29 mouse cellular contexts compared by ENCODE assay signal in the genomic region with DNA sequence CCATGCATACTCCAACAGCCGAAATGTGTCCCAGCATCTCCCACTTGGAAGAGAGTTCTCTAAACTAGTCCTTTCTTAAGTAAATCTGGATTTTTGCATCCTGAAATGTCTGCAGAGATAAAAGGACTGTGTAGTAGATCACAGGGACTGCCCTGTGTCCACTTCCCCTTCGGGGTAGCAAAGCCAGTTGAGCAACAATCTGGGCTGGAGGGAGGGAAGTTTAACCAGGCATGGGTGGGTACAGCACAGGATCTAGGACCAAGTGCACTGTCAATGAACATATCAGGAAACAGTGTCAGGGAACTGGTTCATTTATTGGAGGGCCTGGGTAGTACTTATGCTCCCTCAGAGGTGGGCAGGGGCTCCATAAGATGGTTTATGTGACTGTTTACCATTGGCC.
DNase-seq lines count a peak whose midpoint lies in the region; ATAC-seq and TF ChIP-seq lines count a peak whose summit lies in the region.
"Had no signal": no experiment of that assay in that cellular context is flagged by ENCODE, and none has a peak within 500 bp of the region (broad histone marks: within the 10 kb centered on the region; RNA-seq: fewer than 3 reads in every experiment).

No protein-coding gene starts in this region.

- 53% methylated on average over 2 of the region's 2 CpGs for WGBS in intestine, embryonic 14.5 days
- WGBS in intestine, postnatal 0 days: 50% methylated on average over 2 of the region's 2 CpGs
- WGBS in hindbrain, embryonic 14.5 days: 86% methylated on average over 2 of the region's 2 CpGs

- no peaks in the 10 kb centered on the region for H3K36me3 ChIP-seq in intestine, embryonic 14.5 days (ENCODE audit: control insufficient read depth, insufficient read depth, low read length)
- no peaks in the 10 kb centered on the region for H3K36me3 ChIP-seq in intestine, postnatal 0 days (ENCODE audit: control insufficient read depth, insufficient read depth)
- H3K36me3 ChIP-seq in hindbrain, embryonic 14.5 days (replicated peaks; ENCODE audit: control insufficient read depth, insufficient read depth): no peaks in the 10 kb centered on the region
- H3K36me3 ChIP-seq: embryonic facial prominence, embryonic 10.5 days; embryonic facial prominence, embryonic 13.5 days; forebrain, embryonic 12.5 days; forebrain, embryonic 15.5 days; G1E; heart, embryonic 12.5 days; heart, embryonic 15.5 days; hindbrain, embryonic 10.5 days; hindbrain, embryonic 13.5 days had no signal

- H3K4me2 ChIP-seq in intestine, embryonic 14.5 days (ENCODE audit: low read length): no peak overlapping the region
- no peak overlapping the region for H3K4me2 ChIP-seq in intestine, postnatal 0 days (replicated peaks; ENCODE audit: low read depth)
- no peak overlapping the region for H3K4me2 ChIP-seq in hindbrain, embryonic 14.5 days (replicated peaks)
- H3K4me2 ChIP-seq: embryonic facial prominence, embryonic 13.5 days; forebrain, embryonic 12.5 days; forebrain, embryonic 15.5 days; heart, embryonic 12.5 days; heart, embryonic 15.5 days; hindbrain, embryonic 13.5 days had no signal

- H3K4me3 ChIP-seq in intestine, embryonic 14.5 days (ENCODE audit: low read depth, low read length): no peak overlapping the region
- no peak overlapping the region for H3K4me3 ChIP-seq in intestine, postnatal 0 days (ENCODE audit: low read depth, low read length)
- no peak overlapping the region for H3K4me3 ChIP-seq in hindbrain, embryonic 14.5 days (replicated peaks; ENCODE audit: low read length)
- H3K4me3 ChIP-seq: embryonic facial prominence, embryonic 10.5 days; embryonic facial prominence, embryonic 13.5 days; erythroblast, embryonic 14.5 days; forebrain, embryonic 12.5 days; forebrain, embryonic 15.5 days; heart, embryonic 12.5 days; heart, embryonic 15.5 days; hindbrain, embryonic 10.5 days; hindbrain, embryonic 13.5 days had no signal

- H3K27ac ChIP-seq in intestine, embryonic 14.5 days (ENCODE audit: low read depth): no peak overlapping the region
- no peak overlapping the region for H3K27ac ChIP-seq in intestine, postnatal 0 days (ENCODE audit: low read depth, low read length)
- no peak overlapping the region for H3K27ac ChIP-seq in hindbrain, embryonic 14.5 days
- H3K27ac ChIP-seq: embryonic facial prominence, embryonic 10.5 days; embryonic facial prominence, embryonic 13.5 days; forebrain, embryonic 12.5 days; forebrain, embryonic 15.5 days; heart, embryonic 15.5 days; hindbrain, embryonic 10.5 days; hindbrain, embryonic 13.5 days; hindbrain, postnatal 0 days had no signal

- H3K9me3 ChIP-seq in intestine, embryonic 14.5 days (ENCODE audit: control insufficient read depth, low read length): peaks cover 3% of the 10 kb centered on the region; the same call in 1 of the 2 replicates
- no peaks in the 10 kb centered on the region for H3K9me3 ChIP-seq in intestine, postnatal 0 days (ENCODE audit: control insufficient read depth)
- 0 out of 2 replicates have a peak, but pooled peaks cover 6% of the 10 kb centered on the region for H3K9me3 ChIP-seq in hindbrain, embryonic 14.5 days (ENCODE audit: control insufficient read depth, low read length)
- H3K9me3 ChIP-seq: embryonic facial prominence, embryonic 13.5 days; forebrain, embryonic 12.5 days; forebrain, embryonic 15.5 days; G1E; heart, embryonic 15.5 days; hindbrain, embryonic 13.5 days had no signal

- no peak for TF ChIP-seq CTCF in intestine, postnatal 0 days (IDR thresholded peaks at IDR 0.05; ENCODE audit: low read depth)

- 0 out of 2 replicates have a peak, but pooled peaks cover under 1% of the 10 kb centered on the region for H3K4me1 ChIP-seq in intestine, embryonic 14.5 days (replicated peaks; ENCODE audit: control insufficient read depth, insufficient read depth, low read length)
- no peaks in the 10 kb centered on the region for H3K4me1 ChIP-seq in intestine, postnatal 0 days (replicated peaks; ENCODE audit: control insufficient read depth, insufficient read depth, low read length)
- H3K4me1 ChIP-seq in hindbrain, embryonic 14.5 days (replicated peaks; ENCODE audit: control insufficient read depth, insufficient read depth, low read length): 0 out of 2 replicates have a peak, but pooled peaks cover 2% of the 10 kb centered on the region
- H3K4me1 ChIP-seq: heart, embryonic 15.5 days had no signal

- peak; percentile 69; the same call in 1 of the 2 replicates for ATAC-seq in intestine, embryonic 14.5 days (replicated peaks; ENCODE audit: low FRiP score, low TSS enrichment, low read depth)
- no peak for ATAC-seq in intestine, postnatal 0 days
- ATAC-seq in granulocyte monocyte progenitor cell, adult 5-6 weeks (replicated peaks; ENCODE audit: poor library complexity, severe bottlenecking): peak; percentile 95
- ATAC-seq in megakaryocyte, adult 5-6 weeks (ENCODE audit: poor library complexity, severe bottlenecking): peak; percentile 79
- ATAC-seq in hindbrain, embryonic 14.5 days (ENCODE audit: low FRiP score): no peak
- ATAC-seq: forebrain, embryonic 15.5 days; hindbrain, postnatal 0 days; inflammation-experienced regulatory T-cells, adult 6 months had no signal

- no peak overlapping the region for H3K9ac ChIP-seq in intestine, embryonic 14.5 days (ENCODE audit: low read length)
- no peak overlapping the region for H3K9ac ChIP-seq in intestine, postnatal 0 days (ENCODE audit: low read depth, low read length)
- no peak overlapping the region for H3K9ac ChIP-seq in hindbrain, embryonic 14.5 days
- H3K9ac ChIP-seq: embryonic facial prominence, embryonic 13.5 days; forebrain, embryonic 12.5 days; forebrain, embryonic 15.5 days; heart, embryonic 12.5 days; heart, embryonic 15.5 days; hindbrain, embryonic 13.5 days had no signal

- no peak for DNase-seq in intestine, embryonic 14.5 days (ENCODE audit: low spot score)
- DNase-seq in hindbrain, embryonic 14.5 days (ENCODE audit: low spot score): no peak
- no peak for DNase-seq in embryo, embryonic 11 days
- DNase-seq: adrenal gland, adult 8-10 months; adrenal gland, postnatal 25 days; B cell, adult 2 months; cerebellum, adult 11-12 months; cerebellum, adult 9-10 months; cerebellum, postnatal 14 days; gastrocnemius, postnatal 25 days; heart, postnatal 10 days; heart, postnatal 36 days; kidney, adult 2 months had no signal

- no peaks in the 10 kb centered on the region for H3K27me3 ChIP-seq in intestine, embryonic 14.5 days (replicated peaks; ENCODE audit: control insufficient read depth, insufficient read depth, low read length)
- no peaks in the 10 kb centered on the region for H3K27me3 ChIP-seq in intestine, postnatal 0 days (replicated peaks; ENCODE audit: control insufficient read depth, insufficient read depth, low read length)
- no peaks in the 10 kb centered on the region for H3K27me3 ChIP-seq in hindbrain, embryonic 14.5 days (ENCODE audit: control insufficient read depth, insufficient read depth, low read length)
- H3K27me3 ChIP-seq: CH12.LX; forebrain, embryonic 12.5 days; forebrain, embryonic 15.5 days; heart, embryonic 15.5 days; hindbrain, embryonic 13.5 days had no signal

Comparison
In these comparisons a context has a peak if more than half of its experiments do, and no peak if none do; other contexts are left out.
1. ATAC-seq: peak in intestine, embryonic 14.5 days (single experiment), granulocyte monocyte progenitor cell, adult 5-6 weeks (single experiment) and megakaryocyte, adult 5-6 weeks (single experiment); none in intestine, postnatal 0 days (single experiment) and hindbrain, embryonic 14.5 days (single experiment).